Mouse (Mus musculus) ES-CJ7 (cell line): ENCODE results near the gene Casq2.

Experiments
- DNase-seq: peaks from one replicate; pipeline ENCODE4 v3.0.0; 2011; ENCODE audit warnings: low read depth, low spot score

Casq2 gene

GRCm38 (mm10) chr3:102193488-102194290 is 107.5 kb downstream of the Casq2 start:
- DNase-seq = no peak

GRCm38 (mm10) chr3:102194291-102195051 is 108.3 kb downstream of the Casq2 start:
- no peak for DNase-seq

GRCm38 (mm10) chr3:102195762-102196161 is 109.5 kb downstream of the Casq2 start:
- DNase-seq = no peak
